ENCODE assay signal across 8 mouse cellular contexts in genomic region chr13:74591401-74591821, GRCm38 (mm10). TPM values are rescaled to one million over a fixed set of nuclear protein-coding genes. Genes with fewer than 3 reads are reported as not detected.
DNase-seq lines count a peak whose midpoint lies in the region; ATAC-seq and TF ChIP-seq lines count a peak whose summit lies in the region.
"Not testable (repeated sequence)": the region's sequence is repeated elsewhere in the genome, so short reads cannot be mapped to it uniquely, and the experiment has no call there.

No protein-coding gene starts in this region.

- DNase-seq in MN1 (ENCODE audit: low spot score), result peak; percentile 61
- peak; percentile 49 for DNase-seq in adrenal gland, postnatal 10 days
- peak; percentile 10 for DNase-seq in gastrocnemius, postnatal 25 days
- peak; percentile 23 for DNase-seq in heart, postnatal 4 days
- DNase-seq in kidney, postnatal 4 days, result peak; percentile 33 to 55
- peak; percentile 3 for DNase-seq in lung, adult 2 months
- DNase-seq in thymus, postnatal 4 days, result peak; percentile 16

- TF ChIP-seq CTCF in lung, adult 2 months (IDR thresholded peaks at IDR 0.05; ENCODE audit: insufficient read depth, low read length), result not testable (repeated sequence)

- TF ChIP-seq POLR2A in lung, adult 2 months (IDR thresholded peaks at IDR 0.05; ENCODE audit: borderline replicate concordance, extremely low read depth, low read depth, low read length), result not testable (repeated sequence)

- H3K4me1 ChIP-seq in lung, adult 2 months (ENCODE audit: control insufficient read depth, insufficient read depth, low read length), result not testable (repeated sequence)

- ATAC-seq in neutrophil, adult 5-6 weeks (ENCODE audit: extremely low read depth, insufficient number of reproducible peaks, low FRiP score, poor library complexity, severe bottlenecking), result 0 out of 2 replicates have a peak, but pooled peaks have one; percentile 16

- 60% methylated on average over 12 of the region's 12 CpGs for WGBS in lung, adult 2 months

- H3K4me3 ChIP-seq in lung, adult 2 months (replicated peaks; ENCODE audit: extremely low read depth, low read depth, low read length), result not testable (repeated sequence)

RNA-seq across cellular contexts. Expression of gene Erap1, which starts 48.0 kb away (rescaled TPM):
- 10 to 100 TPM; 60.2 to 61.3 TPM for total RNA-seq in adrenal gland, postnatal 10 days (2021)
- 10 to 100 TPM; 24.0 to 33.5 TPM for total RNA-seq in gastrocnemius, postnatal 25 days (2021)
- total RNA-seq in heart, postnatal 4 days (2021), result 10 to 100 TPM; 25.3 to 30.8 TPM
- 11.2 and 24.1 TPM in 2 replicates for polyA plus RNA-seq in lung, adult 2 months (2012; rRNA removed)
- 58.9 and 62.6 TPM in 2 replicates for total RNA-seq in neutrophil, adult 5-6 weeks (2017)

Comparison
In these comparisons a context has a peak if more than half of its experiments do, and no peak if none do; other contexts are left out.
1. DNase-seq: peak in every context shown above with its lines; median percentile 61 in MN1; 49 in adrenal gland, postnatal 10 days; 44 in kidney, postnatal 4 days; 23 in heart, postnatal 4 days; 16 in thymus, postnatal 4 days; 10 in gastrocnemius, postnatal 25 days; 3 in lung, adult 2 months.